ENCODE assay signal across 27 mouse cellular contexts in genomic region chr11:7134319-7134718, GRCm38 (mm10). TPM values are rescaled to one million over a fixed set of nuclear protein-coding genes. Genes with fewer than 3 reads are reported as not detected.
A peak's percentile ranks its signal among the peaks of the same experiment; 100 is the strongest.
DNase-seq lines count a peak whose midpoint lies in the region.
"Had no signal": no experiment of that assay in that cellular context is flagged by ENCODE, and none has a peak within 500 bp of the region (broad histone marks: within the 10 kb centered on the region; RNA-seq: fewer than 3 reads in every experiment).

No protein-coding gene starts in this region.

- intact Hi-C loops in left cerebral cortex, postnatal 10 days (cut with DNase I): loop anchor here (10.0 kb wide), 1 partner anchor 370 kb away; no protein-coding TSS in a partner anchor

- DNase-seq in left cerebral cortex, adult 11 months (ENCODE audit: low spot score): peak; percentile 42
- DNase-seq in left cerebral cortex, postnatal 10 days (ENCODE audit: extremely low spot score in 1 of 2, low spot score in 2 of 2): no peak
- DNase-seq in frontal cortex, adult 2 months (ENCODE audit: extremely low spot score in 1 of 2, low spot score in 1 of 2): peak; percentile 38 to 83
- DNase-seq in layer of hippocampus, adult 9-11 months: peak; percentile 75
- DNase-seq in right cerebral cortex, postnatal 10 days (ENCODE audit: low spot score in 2 of 2): peak; percentile 63 to 68
- DNase-seq in urinary bladder, postnatal 25 days (ENCODE audit: low spot score): no peak
- DNase-seq in MN1 (ENCODE audit: low spot score): no peak
- no peak for DNase-seq in ovary, postnatal 14 days (ENCODE audit: low spot score)
- DNase-seq: thymus, postnatal 25 days had no signal

RNA-seq across cellular contexts. Expression of gene Gm11985, which starts 54.0 kb away (rescaled TPM):
- total RNA-seq in left cerebral cortex, postnatal 10 days (2021): not detected
- polyA plus RNA-seq in frontal cortex, adult 2 months (2012; rRNA removed): not detected in 2 replicates
- total RNA-seq: adrenal gland, postnatal 4 days; gastrocnemius, postnatal 4 days; hematopoietic stem cell, adult 5-6 weeks; layer of hippocampus, postnatal 14 days; megakaryocyte, adult 5-6 weeks; MEL had no signal
- polyA plus RNA-seq: activated CD4-positive, CD25-positive, alpha-beta regulatory T cell, adult 4 months; CD4-positive, CD25-positive, alpha-beta regulatory T cell, adult 4 months; embryonic facial prominence, embryonic 15.5 days; forebrain, embryonic 14.5 days; heart, embryonic 14.5 days; inflammation-experienced regulatory T-cells, adult 6 months; liver, embryonic 12.5 days; lung, postnatal 0 days; midbrain, embryonic 16.5 days; neural tube, embryonic 11.5 days; spleen, adult 2 months; stomach, embryonic 16.5 days had no signal

Comparison
In these comparisons a context has a peak if more than half of its experiments do, and no peak if none do; other contexts are left out.
1. DNase-seq: peak in left cerebral cortex, adult 11 months (single experiment), frontal cortex, adult 2 months (2 of 2), layer of hippocampus, adult 9-11 months (single experiment) and right cerebral cortex, postnatal 10 days (2 of 2); none in left cerebral cortex, postnatal 10 days (0 of 2), urinary bladder, postnatal 25 days (single experiment), MN1 (single experiment) and ovary, postnatal 14 days (single experiment).